Mouse (Mus musculus) ES-E14 (cell line): ENCODE results near the gene Fkbp14. TPM values are rescaled to one million over a fixed set of nuclear protein-coding genes. Genes with fewer than 3 reads are reported as not detected.

Experiments
- DNase-seq: peaks from one replicate; pipeline ENCODE4 v3.0.0-alpha.2; 2013; ENCODE audit warnings: low read depth, low spot score
- H3K27ac ChIP-seq: 2 replicates; pipeline ENCODE4 v1.5.1; 2012; ENCODE audit warnings: low read depth, mild to moderate bottlenecking, low read length, moderate library complexity, mixed read lengths; ENCODE audit not compliant: poor library complexity, insufficient read depth, severe bottlenecking
- H3K36me3 ChIP-seq: 2 replicates; pipeline ENCODE4 v1.6.1; 2012; ENCODE audit warnings: mild to moderate bottlenecking, low read length, moderate library complexity, mixed read lengths; ENCODE audit not compliant: control insufficient read depth, poor library complexity, insufficient read depth, severe bottlenecking
- H3K4me1 ChIP-seq, 2 experiments: fragments of 150-350 bp in 1 of 2; sonication (generic) in 1 of 2; 2 replicates each; pipeline ENCODE4 v1.6.1; 2012; ENCODE audit warnings: low read length in 2 of 2, mild to moderate bottlenecking in 1 of 2, mixed read lengths in 1 of 2; ENCODE audit not compliant: control insufficient read depth in 2 of 2, insufficient read depth in 2 of 2, poor library complexity in 1 of 2
- H3K4me3 ChIP-seq, 2 experiments: fragments of 150-350 bp in 1 of 2; sonication (generic) in 1 of 2; 2 replicates each; pipeline ENCODE4 v1.5.1; 2012; ENCODE audit warnings: low read length in 2 of 2, low read depth in 1 of 2, mild to moderate bottlenecking in 1 of 2, mixed read lengths in 1 of 2; ENCODE audit not compliant: insufficient read depth in 1 of 2, poor library complexity in 1 of 2, severe bottlenecking in 1 of 2
- H3K9ac ChIP-seq: 2 replicates; pipeline ENCODE4 v1.6.1; 2012; ENCODE audit warnings: low read depth, mild to moderate bottlenecking, low read length, mixed read lengths; ENCODE audit not compliant: poor library complexity, insufficient read depth, severe bottlenecking
- H3K9me3 ChIP-seq: fragments of 150-350 bp; sonication (generic); 2 replicates; pipeline ENCODE4 v1.6.1; 2012; ENCODE audit warnings: low read depth, mild to moderate bottlenecking, low read length; ENCODE audit not compliant: control insufficient read depth, insufficient read depth
- CHD2 ChIP-seq: IDR thresholded peaks from 2 replicates; pipeline ENCODE4 v1.6.1; 2014; ENCODE audit warnings: mild to moderate bottlenecking, low read depth, low read length, inconsistent platforms
- HCFC1 ChIP-seq: IDR thresholded peaks from 2 replicates; pipeline ENCODE4 v1.6.1; 2012; ENCODE audit warnings: low read length, inconsistent platforms, borderline replicate concordance; ENCODE audit not compliant: insufficient read depth
- MAFK ChIP-seq: IDR thresholded peaks from 2 replicates; pipeline ENCODE4 v1.6.1; 2014; ENCODE audit warnings: mild to moderate bottlenecking, low read depth, low read length, inconsistent platforms; ENCODE audit not compliant: insufficient read depth
- ZC3H11A ChIP-seq: IDR thresholded peaks from 2 replicates; pipeline ENCODE4 v1.6.1; 2012; ENCODE audit warnings: low read depth, mild to moderate bottlenecking, inconsistent platforms, low read length, borderline replicate concordance
- ZNF384 ChIP-seq: IDR thresholded peaks from 2 replicates; pipeline ENCODE4 v1.6.1; 2012; ENCODE audit warnings: low read depth, low read length, inconsistent platforms
- in situ Hi-C, 2 experiments: fragments of 600-800 bp; cut with MboI; formaldehyde crosslinking; loops; one replicate each; pipeline ENCODE4 v1.15.1; 2025; ENCODE audit warnings: low sequenced_read_pairs in 2 of 2, inconsistent platforms in 1 of 2; ENCODE audit not compliant: unreplicated experiment in 2 of 2
- total RNA-seq: library from RNA; depleted of rRNA; stranded (reverse); fragments of 300-350 nt; gene quantifications from 2 replicates; pipeline ENCODE4 v1.2.3, GENCODE M21; 2012

Gene Fkbp14
- total RNA-seq, 1 experiment: 7.6 TPM

- DNase-seq: no peak
These were observed 33.5 kb downstream of the Fkbp14 start for GRCm38 (mm10) chr6:54563561-54563960.

GRCm38 (mm10) chr6:54562018-54562809, 34.9 kb downstream of the Fkbp14 start:
- H3K4me1 ChIP-seq: 0 out of 4 replicates have a peak, but pooled peaks cover 0 to 4% of the 10 kb centered on the region in 2 experiments
- H3K27ac ChIP-seq: no peak overlapping the region
- no peaks in the 10 kb centered on the region for H3K9me3 ChIP-seq
- no peak for TF ChIP-seq CHD2
- no peak for TF ChIP-seq ZNF384
- no peak for TF ChIP-seq HCFC1
- TF ChIP-seq MAFK: no peak
- no peak for TF ChIP-seq ZC3H11A
- H3K36me3 ChIP-seq: no peaks in the 10 kb centered on the region
- no peak overlapping the region for H3K4me3 ChIP-seq
- in situ Hi-C loops: no loop called here
- no peak overlapping the region for H3K9ac ChIP-seq
- DNase-seq: no peak

More at GRCm38 (mm10) chr6:54563561-54563960, 33.5 kb downstream of the Fkbp14 start:
- Histone ChIP-seq H3K9me3 (no peaks in the 10 kb centered on the region), H3K36me3 (no peaks in the 10 kb centered on the region), H3K9ac (no peak overlapping the region), H3K4me3 (no peak overlapping the region), H3K27ac (no peak overlapping the region), H3K4me1 (0 out of 4 replicates have a peak, but pooled peaks cover 0 to 4% of the 10 kb centered on the region in 2 experiments)
- TF ChIP-seq ZNF384 (no peak), CHD2 (no peak), HCFC1 (no peak), MAFK (no peak), ZC3H11A (no peak)
- in situ Hi-C loops: no loop called here

- no peak overlapping the region for H3K4me3 ChIP-seq
- TF ChIP-seq MAFK: no peak
- no peak for TF ChIP-seq HCFC1
- no peak for TF ChIP-seq CHD2
- TF ChIP-seq ZC3H11A: no peak
- TF ChIP-seq ZNF384: no peak
- H3K27ac ChIP-seq: no peak overlapping the region
- DNase-seq: no peak
- H3K36me3 ChIP-seq: 0 out of 2 replicates have a peak, but pooled peaks cover 2% of the 10 kb centered on the region
- no peaks in the 10 kb centered on the region for H3K9me3 ChIP-seq
- 0 out of 4 replicates have a peak, but pooled peaks cover 0 to 2% of the 10 kb centered on the region in 2 experiments for H3K4me1 ChIP-seq
- in situ Hi-C loops: no loop called here
- H3K9ac ChIP-seq: no peak overlapping the region
These were observed 38.6 kb downstream of the Fkbp14 start for GRCm38 (mm10) chr6:54558466-54558865.

GRCm38 (mm10) chr6:54557671-54558070, 39.4 kb downstream of the Fkbp14 start:
- Histone ChIP-seq H3K27ac (no peak overlapping the region), H3K4me3 (no peak overlapping the region), H3K9me3 (no peaks in the 10 kb centered on the region), H3K9ac (no peak overlapping the region), H3K36me3 (0 out of 2 replicates have a peak, but pooled peaks cover 2% of the 10 kb centered on the region), H3K4me1 (0 out of 4 replicates have a peak, but pooled peaks cover 0 to 2% of the 10 kb centered on the region in 2 experiments)
- TF ChIP-seq ZC3H11A (no peak), ZNF384 (no peak), MAFK (no peak), CHD2 (no peak), HCFC1 (no peak)
- DNase-seq: no peak
- in situ Hi-C loops: no loop called here
